Mouse (Mus musculus): ENCODE results near the gene Csrp2. TPM values are rescaled to one million over a fixed set of nuclear protein-coding genes. Genes with fewer than 3 reads are reported as not detected.

Csrp2 gene
- 196 and 203 TPM in 2 replicates for polyA plus RNA-seq (2015; fragmentation: Nextera tagmentation; extraction: Ambion mirVana)

DNA sequence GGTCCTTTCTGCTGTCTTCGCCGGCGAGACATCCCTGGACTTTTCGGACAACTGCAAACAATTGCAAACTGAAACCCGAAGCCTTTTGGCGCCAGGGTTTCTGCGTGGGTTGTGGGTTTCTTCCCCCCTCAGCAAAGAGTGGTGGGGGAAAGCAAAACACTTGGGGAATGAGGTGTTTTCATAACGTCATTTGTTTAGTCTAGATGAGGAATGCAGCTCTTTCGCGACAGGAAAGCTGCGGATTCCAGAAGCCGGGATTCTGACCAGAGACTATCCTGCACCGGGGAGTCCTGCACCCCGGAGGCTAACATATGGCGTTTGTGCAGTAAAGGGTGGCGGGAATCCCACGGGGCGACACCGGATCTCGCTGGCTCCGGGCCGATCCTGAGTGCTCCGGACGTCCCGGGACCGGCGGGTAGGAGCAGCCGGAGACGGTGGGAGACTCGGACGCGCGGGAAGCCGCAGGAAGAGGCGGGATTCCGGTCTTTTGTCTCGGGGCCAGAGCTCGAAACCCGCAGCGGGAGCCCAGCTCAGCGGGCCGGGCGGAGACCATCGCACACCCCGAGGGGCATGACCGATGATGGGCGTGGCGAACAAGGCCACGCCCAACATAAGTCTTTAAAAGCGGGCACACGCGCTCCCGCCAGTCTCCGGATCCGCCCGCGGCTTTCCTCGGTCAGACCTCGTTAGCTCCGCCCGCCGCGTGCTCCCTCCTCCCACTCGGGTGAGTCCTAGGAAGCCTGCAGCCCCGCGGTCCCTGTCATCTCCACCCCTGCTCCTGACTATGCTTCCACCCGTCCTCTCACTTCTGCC, at the start of gene Csrp2:
Gene Csrp2, plus strand, starts transcription at position 259 of the 813 bp plus-strand sequence.
- Histone ChIP-seq H3K27me3 (replicated peaks; ENCODE audit: control insufficient read depth, insufficient read depth, low read length) (no peaks in the 10 kb centered on the region), H3K36me3 (ENCODE audit: control insufficient read depth, insufficient read depth) (no peaks in the 10 kb centered on the region), H3K9ac (replicated peaks; ENCODE audit: low read depth, low read length) (peak within 1 kb of the TSS; percentile 89), H3K4me2 (ENCODE audit: low read length) (peak within 1 kb of the TSS; percentile 93), H3K4me1 (replicated peaks; ENCODE audit: control insufficient read depth, insufficient read depth, low read length) (peaks cover 30% of the 10 kb centered on the region), H3K4me3 (replicated peaks; ENCODE audit: low read length) (peak within 1 kb of the TSS; percentile 81), H3K9me3 (ENCODE audit: control insufficient read depth, low read length) (no peaks in the 10 kb centered on the region), H3K27ac (ENCODE audit: low read length) (peak within 1 kb of the TSS; percentile 91)
- ATAC-seq = peak; percentile 91
- under 1% methylated on average over 67 of the region's 67 CpGs for WGBS

GRCm38 (mm10) chr10:110874853-110875252, 44.7 kb upstream of the Csrp2 start:
- Histone ChIP-seq H3K9ac (replicated peaks; ENCODE audit: low read depth, low read length) (no peak overlapping the region), H3K27me3 (replicated peaks; ENCODE audit: control insufficient read depth, insufficient read depth, low read length) (no peaks in the 10 kb centered on the region), H3K9me3 (ENCODE audit: control insufficient read depth, low read length) (no peaks in the 10 kb centered on the region; the same call in 1 of the 2 replicates), H3K27ac (ENCODE audit: low read length) (no peak overlapping the region), H3K36me3 (ENCODE audit: control insufficient read depth, insufficient read depth) (no peaks in the 10 kb centered on the region), H3K4me3 (replicated peaks; ENCODE audit: low read length) (no peak overlapping the region), H3K4me2 (ENCODE audit: low read length) (no peak overlapping the region), H3K4me1 (replicated peaks; ENCODE audit: control insufficient read depth, insufficient read depth, low read length) (no peaks in the 10 kb centered on the region)
- no peak for ATAC-seq
- 89% methylated on average over 8 of the region's 8 CpGs for WGBS

DNA sequence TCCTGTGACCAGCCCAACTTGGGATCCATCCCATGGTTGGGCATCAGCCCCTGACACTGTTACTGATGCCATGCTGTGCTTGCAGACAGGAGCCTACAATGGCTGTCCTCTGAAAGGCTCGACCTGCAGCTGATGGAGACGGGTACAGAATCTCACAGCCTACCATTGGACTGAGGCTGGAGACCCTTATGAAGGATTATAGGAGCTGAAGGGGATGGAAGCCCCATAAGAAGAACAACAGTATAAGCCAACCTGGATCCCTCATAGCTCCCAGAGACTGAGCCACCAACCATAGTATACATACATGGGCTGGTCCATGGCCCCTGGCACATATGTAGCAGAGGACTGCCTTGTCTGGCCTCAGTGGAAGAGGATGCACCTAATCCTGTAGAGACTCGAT, 42.6 kb upstream of the Csrp2 start:
- Histone ChIP-seq H3K4me3 (replicated peaks; ENCODE audit: low read length) (no peak overlapping the region), H3K27ac (ENCODE audit: low read length) (no peak overlapping the region), H3K9ac (replicated peaks; ENCODE audit: low read depth, low read length) (no peak overlapping the region), H3K27me3 (replicated peaks; ENCODE audit: control insufficient read depth, insufficient read depth, low read length) (no peaks in the 10 kb centered on the region), H3K9me3 (ENCODE audit: control insufficient read depth, low read length) (no peaks in the 10 kb centered on the region; the same call in 1 of the 2 replicates), H3K4me2 (ENCODE audit: low read length) (no peak overlapping the region), H3K4me1 (replicated peaks; ENCODE audit: control insufficient read depth, insufficient read depth, low read length) (no peaks in the 10 kb centered on the region), H3K36me3 (ENCODE audit: control insufficient read depth, insufficient read depth) (no peaks in the 10 kb centered on the region)
- ATAC-seq = no peak
- WGBS = 87% methylated on average over 3 of the region's 3 CpGs

GRCm38 (mm10) chr10:110877851-110878250, 41.7 kb upstream of the Csrp2 start:
- Histone ChIP-seq H3K36me3 (ENCODE audit: control insufficient read depth, insufficient read depth) (no peaks in the 10 kb centered on the region), H3K27me3 (replicated peaks; ENCODE audit: control insufficient read depth, insufficient read depth, low read length) (no peaks in the 10 kb centered on the region), H3K4me2 (ENCODE audit: low read length) (no peak overlapping the region), H3K9me3 (ENCODE audit: control insufficient read depth, low read length) (no peaks in the 10 kb centered on the region), H3K4me3 (replicated peaks; ENCODE audit: low read length) (no peak overlapping the region), H3K4me1 (replicated peaks; ENCODE audit: control insufficient read depth, insufficient read depth, low read length) (no peaks in the 10 kb centered on the region), H3K27ac (ENCODE audit: low read length) (no peak overlapping the region), H3K9ac (replicated peaks; ENCODE audit: low read depth, low read length) (no peak overlapping the region)
- 88% methylated on average over 8 of the region's 8 CpGs for WGBS
- ATAC-seq = no peak

DNA sequence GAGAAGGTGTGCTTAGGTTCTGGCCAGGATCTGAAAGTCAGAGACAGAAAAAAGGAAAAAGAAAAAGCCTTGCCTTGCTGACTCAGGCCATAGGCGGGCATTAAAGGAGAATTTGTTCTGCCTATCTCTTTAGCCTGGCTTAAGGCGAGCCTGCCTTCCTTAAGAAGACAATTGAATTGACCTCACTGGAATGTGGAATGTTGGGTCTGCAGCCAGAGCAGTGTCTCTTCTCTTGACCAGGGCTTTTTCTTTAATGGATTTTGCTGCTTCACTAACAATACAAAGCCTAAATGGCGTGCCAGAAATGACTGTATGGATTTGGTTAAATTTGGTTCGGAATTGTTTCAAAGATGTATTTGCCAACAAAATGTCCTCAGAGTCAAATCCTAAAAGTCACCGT, 40.9 kb upstream of the Csrp2 start:
- Histone ChIP-seq H3K9me3 (ENCODE audit: control insufficient read depth, low read length) (no peaks in the 10 kb centered on the region), H3K9ac (replicated peaks; ENCODE audit: low read depth, low read length) (no peak overlapping the region), H3K4me2 (ENCODE audit: low read length) (no peak overlapping the region), H3K4me1 (replicated peaks; ENCODE audit: control insufficient read depth, insufficient read depth, low read length) (no peaks in the 10 kb centered on the region), H3K27ac (ENCODE audit: low read length) (no peak overlapping the region), H3K36me3 (ENCODE audit: control insufficient read depth, insufficient read depth) (no peaks in the 10 kb centered on the region), H3K27me3 (replicated peaks; ENCODE audit: control insufficient read depth, insufficient read depth, low read length) (no peaks in the 10 kb centered on the region), H3K4me3 (replicated peaks; ENCODE audit: low read length) (no peak overlapping the region)
- 38% methylated on average over 5 of the region's 5 CpGs for WGBS
- ATAC-seq = no peak

GRCm38 (mm10) chr10:110879426-110880066, 40.0 kb upstream of the Csrp2 start:
- Histone ChIP-seq H3K27ac (ENCODE audit: low read length) (no peak overlapping the region), H3K4me3 (replicated peaks; ENCODE audit: low read length) (no peak overlapping the region), H3K4me1 (replicated peaks; ENCODE audit: control insufficient read depth, insufficient read depth, low read length) (no peaks in the 10 kb centered on the region), H3K27me3 (replicated peaks; ENCODE audit: control insufficient read depth, insufficient read depth, low read length) (no peaks in the 10 kb centered on the region), H3K4me2 (ENCODE audit: low read length) (no peak overlapping the region), H3K9ac (replicated peaks; ENCODE audit: low read depth, low read length) (no peak overlapping the region), H3K9me3 (ENCODE audit: control insufficient read depth, low read length) (no peaks in the 10 kb centered on the region), H3K36me3 (ENCODE audit: control insufficient read depth, insufficient read depth) (no peaks in the 10 kb centered on the region)
- no peak for ATAC-seq
- 46% methylated on average over 7 of the region's 7 CpGs for WGBS

GRCm38 (mm10) chr10:110881346-110881745, 38.2 kb upstream of the Csrp2 start:
- no peaks in the 10 kb centered on the region for H3K36me3 ChIP-seq (ENCODE audit: control insufficient read depth, insufficient read depth)
- 72% methylated on average over 7 of the region's 7 CpGs for WGBS
- no peak overlapping the region for H3K27ac ChIP-seq (ENCODE audit: low read length)
- no peaks in the 10 kb centered on the region for H3K27me3 ChIP-seq (replicated peaks; ENCODE audit: control insufficient read depth, insufficient read depth, low read length)
- H3K9me3 ChIP-seq (ENCODE audit: control insufficient read depth, low read length) = no peaks in the 10 kb centered on the region
- ATAC-seq = no peak
- H3K4me1 ChIP-seq (replicated peaks; ENCODE audit: control insufficient read depth, insufficient read depth, low read length) = no peaks in the 10 kb centered on the region
- no peak overlapping the region for H3K9ac ChIP-seq (replicated peaks; ENCODE audit: low read depth, low read length)
- H3K4me3 ChIP-seq (replicated peaks; ENCODE audit: low read length) = no peak overlapping the region
- H3K4me2 ChIP-seq (ENCODE audit: low read length) = no peak overlapping the region

- Histone ChIP-seq H3K4me3 (replicated peaks; ENCODE audit: low read length) (no peak overlapping the region), H3K36me3 (ENCODE audit: control insufficient read depth, insufficient read depth) (no peaks in the 10 kb centered on the region)
- ATAC-seq = no peak
Observed at GRCm38 (mm10) chr10:110882701-110883100, 36.9 kb upstream of the Csrp2 start.

GRCm38 (mm10) chr10:110890656-110891272, 28.8 kb upstream of the Csrp2 start:
- no peaks in the 10 kb centered on the region for H3K4me1 ChIP-seq (replicated peaks; ENCODE audit: control insufficient read depth, insufficient read depth, low read length)
- 60% methylated on average over 7 of the region's 7 CpGs for WGBS
- no peaks in the 10 kb centered on the region for H3K36me3 ChIP-seq (ENCODE audit: control insufficient read depth, insufficient read depth)
- no peak for ATAC-seq
- H3K4me3 ChIP-seq (replicated peaks; ENCODE audit: low read length) = no peak overlapping the region
- no peaks in the 10 kb centered on the region for H3K27me3 ChIP-seq (replicated peaks; ENCODE audit: control insufficient read depth, insufficient read depth, low read length)
- H3K4me2 ChIP-seq (ENCODE audit: low read length) = no peak overlapping the region
- no peak overlapping the region for H3K27ac ChIP-seq (ENCODE audit: low read length)
- no peak overlapping the region for H3K9ac ChIP-seq (replicated peaks; ENCODE audit: low read depth, low read length)
- H3K9me3 ChIP-seq (ENCODE audit: control insufficient read depth, low read length) = no peaks in the 10 kb centered on the region; the same call in 1 of the 2 replicates

More at GRCm38 (mm10) chr10:110882701-110883100, 36.9 kb upstream of the Csrp2 start:
- Histone ChIP-seq H3K4me1 (replicated peaks; ENCODE audit: control insufficient read depth, insufficient read depth, low read length) (no peaks in the 10 kb centered on the region), H3K4me2 (ENCODE audit: low read length) (no peak overlapping the region), H3K27me3 (replicated peaks; ENCODE audit: control insufficient read depth, insufficient read depth, low read length) (no peaks in the 10 kb centered on the region), H3K9ac (replicated peaks; ENCODE audit: low read depth, low read length) (no peak overlapping the region), H3K9me3 (ENCODE audit: control insufficient read depth, low read length) (no peaks in the 10 kb centered on the region), H3K27ac (ENCODE audit: low read length) (no peak overlapping the region)
